Mouse (Mus musculus) skeletal muscle tissue, adult 2 months (tissue): ENCODE data around the gene Prrt1.

ENCODE experiments used
- DNase-seq: peaks from one replicate; pipeline ENCODE4 v3.0.0-alpha.2; 2012; ENCODE audit warnings: low read depth, low spot score

The Prrt1 gene

DNA sequence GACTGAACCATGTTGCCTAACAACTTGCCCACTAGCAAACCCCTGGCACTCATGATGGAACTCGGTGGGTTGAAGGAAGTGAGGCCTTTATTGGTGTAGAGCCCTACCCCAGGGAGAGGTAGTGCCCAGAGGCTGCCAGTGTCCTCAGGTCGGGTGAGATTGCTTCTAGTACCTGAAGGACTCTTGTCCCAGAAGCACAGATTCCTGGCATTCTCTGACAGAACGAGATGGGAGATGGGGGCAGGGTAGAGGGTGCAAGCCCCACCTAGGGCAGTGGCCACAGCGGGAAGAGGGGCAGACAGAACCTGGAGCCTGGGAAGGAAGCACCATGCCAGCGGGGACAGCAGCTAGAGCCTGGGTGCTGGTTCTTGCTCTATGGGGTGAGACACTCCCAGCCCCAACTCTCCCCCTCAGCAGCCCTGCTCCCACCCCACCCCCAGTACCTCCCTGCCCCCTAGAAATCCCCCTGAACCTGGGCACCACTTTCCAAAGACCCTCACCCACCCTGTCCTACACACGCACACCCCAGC, 31.7 kb upstream of the Prrt1 start, which contains the start of gene Ager:
Gene Ager, plus strand, starts transcription at position 297 of the 530 bp plus-strand sequence.
- no peak for DNase-seq

DNA sequence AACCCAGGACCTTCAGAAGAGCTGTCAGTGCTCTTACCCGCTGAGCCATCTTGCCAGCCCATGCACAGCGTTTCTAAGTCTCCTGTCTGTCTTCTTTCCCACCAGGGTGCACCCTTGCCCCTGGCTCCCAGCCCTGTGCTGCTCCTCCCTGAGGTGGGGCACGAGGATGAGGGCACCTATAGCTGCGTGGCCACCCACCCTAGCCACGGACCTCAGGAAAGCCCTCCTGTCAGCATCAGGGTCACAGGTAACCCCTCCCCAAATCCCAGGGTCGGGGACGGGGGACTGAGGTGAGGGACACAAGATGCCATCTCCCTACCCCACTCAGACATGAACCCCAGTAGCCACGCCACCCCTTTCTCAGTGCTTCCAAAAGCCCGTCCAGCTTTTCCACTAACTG, 29.4 kb upstream of the Prrt1 start:
- no peak for DNase-seq

- no peak for DNase-seq
Observed at GRCm38 (mm10) chr17:34601796-34602195, 27.5 kb upstream of the Prrt1 start.

GRCm38 (mm10) chr17:34603375-34604060, 25.8 kb upstream of the Prrt1 start, which contains the start of gene Rnf5:
Gene Rnf5, minus strand, starts transcription at chr17:34603690.
- DNase-seq, result peak; percentile 100

DNA sequence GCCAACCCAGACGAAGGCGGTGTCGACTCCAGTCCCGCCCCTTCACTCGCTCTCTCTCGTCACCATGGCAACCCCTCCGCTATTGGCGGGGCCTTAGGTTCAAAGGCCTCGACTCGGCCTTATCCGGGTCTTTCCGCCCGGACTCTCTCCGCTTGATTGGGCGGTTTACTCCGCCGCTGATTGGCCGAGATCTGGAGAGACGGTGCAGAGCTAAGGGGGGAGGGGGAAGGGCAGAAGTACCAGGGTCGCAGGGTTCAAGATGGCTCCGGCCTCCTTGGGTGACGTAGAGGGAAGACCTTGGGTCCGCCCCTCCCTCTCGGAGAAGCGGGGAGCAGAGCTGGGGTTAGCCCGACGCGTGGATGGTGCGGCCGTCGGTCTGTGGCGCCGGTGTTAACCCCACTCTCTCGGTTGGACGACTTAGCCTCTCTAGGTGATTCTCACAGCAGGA, 25.2 kb upstream of the Prrt1 start, which contains the start of gene Agpat1:
Gene Agpat1, plus strand, starts transcription at position 202 of the 448 bp plus-strand sequence.
- DNase-seq, result peak; percentile 100

GRCm38 (mm10) chr17:34604511-34605237, 24.7 kb upstream of the Prrt1 start:
- peak; percentile 85 for DNase-seq

DNA sequence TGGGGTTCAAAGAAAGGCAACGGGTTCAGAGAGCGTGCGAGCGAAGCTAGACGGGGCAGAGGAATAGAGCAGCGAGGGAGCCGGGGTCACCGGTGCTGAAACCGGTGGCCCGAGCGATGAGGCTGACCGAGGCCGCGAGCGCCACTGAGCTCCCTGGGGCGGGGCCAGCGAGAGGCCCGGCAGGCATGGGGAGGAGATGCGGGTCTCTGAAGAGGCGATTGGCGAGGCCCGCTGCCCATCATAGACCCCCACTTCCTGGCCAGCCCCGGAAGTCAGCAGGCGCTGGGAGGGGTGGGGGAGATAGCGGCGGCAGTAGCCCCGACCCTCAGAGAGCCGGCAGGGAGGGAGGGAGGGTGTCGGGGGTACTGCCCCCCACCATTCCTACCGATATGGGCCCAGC, 23.7 kb upstream of the Prrt1 start:
- DNase-seq, result peak; percentile 95

DNA sequence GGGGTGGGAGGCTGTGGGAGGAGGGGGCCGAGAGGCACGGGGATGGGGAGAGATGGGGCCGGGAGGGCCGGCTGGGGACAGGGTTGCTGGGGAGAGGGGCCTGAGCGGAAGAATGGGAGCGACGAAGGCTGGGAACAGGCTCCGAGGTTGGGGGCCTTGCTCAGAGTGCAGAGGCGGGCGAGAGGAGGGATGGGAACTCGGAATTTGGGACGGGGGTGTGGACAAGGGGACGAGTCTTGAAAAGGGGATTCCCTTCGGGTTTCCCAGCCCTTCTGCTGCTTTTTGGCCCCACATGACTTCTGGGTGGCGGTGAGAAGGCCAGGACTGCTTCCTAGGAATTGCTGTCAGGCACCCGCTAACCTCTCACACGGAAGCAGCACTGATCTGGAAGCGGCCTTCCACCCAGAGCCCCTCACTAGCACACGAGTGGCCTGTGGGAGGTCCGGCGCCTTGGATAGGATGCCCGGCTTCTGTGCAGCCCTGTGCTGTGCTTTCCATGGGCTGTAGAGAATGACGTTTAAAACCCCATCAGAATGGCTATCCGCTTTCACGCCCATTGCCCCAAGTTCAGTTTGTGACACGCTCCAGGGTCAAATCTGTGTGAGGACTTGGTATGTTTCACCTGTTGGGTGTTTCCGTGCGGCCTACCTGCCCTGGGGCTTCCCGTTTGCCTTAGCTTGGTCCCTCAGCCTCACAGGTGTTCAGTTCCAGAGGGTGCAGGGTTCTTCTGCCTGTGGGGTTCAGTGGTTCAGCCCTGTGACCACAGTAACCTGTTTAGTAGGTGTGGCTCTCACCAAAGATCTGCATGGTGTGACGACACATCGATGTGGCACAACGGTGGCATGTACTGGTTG, 22.9 kb upstream of the Prrt1 start:
- no peak for DNase-seq

GRCm38 (mm10) chr17:34607997-34608396, 21.3 kb upstream of the Prrt1 start:
- DNase-seq, result no peak

DNA sequence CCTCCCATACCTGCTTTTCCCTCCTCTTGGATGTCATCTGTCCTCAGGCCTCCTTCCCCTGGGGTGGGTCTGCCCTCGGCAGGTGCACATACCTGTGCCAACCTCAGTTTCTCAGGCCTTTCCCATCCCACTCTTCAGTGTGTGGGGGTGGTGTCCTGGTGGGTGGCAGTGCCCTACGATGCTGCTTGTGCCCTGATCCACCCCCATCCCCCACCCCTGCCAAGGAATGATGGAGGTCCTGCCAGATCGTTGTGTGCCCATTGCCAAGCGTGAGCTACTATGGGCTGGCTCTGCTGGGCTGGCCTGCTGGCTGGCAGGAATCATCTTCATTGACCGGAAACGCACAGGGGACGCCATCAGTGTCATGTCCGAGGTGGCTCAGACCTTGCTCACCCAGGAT, 18.3 kb upstream of the Prrt1 start:
- no peak for DNase-seq

GRCm38 (mm10) chr17:34613054-34613645, 16.2 kb upstream of the Prrt1 start:
- no peak for DNase-seq

GRCm38 (mm10) chr17:34613830-34614229, 15.5 kb upstream of the Prrt1 start:
- no peak for DNase-seq

- no peak for DNase-seq
Observed at GRCm38 (mm10) chr17:34615871-34616270, 13.5 kb upstream of the Prrt1 start, which contains the start of gene Egfl8. Gene Egfl8, minus strand, starts transcription at chr17:34615971.

DNA sequence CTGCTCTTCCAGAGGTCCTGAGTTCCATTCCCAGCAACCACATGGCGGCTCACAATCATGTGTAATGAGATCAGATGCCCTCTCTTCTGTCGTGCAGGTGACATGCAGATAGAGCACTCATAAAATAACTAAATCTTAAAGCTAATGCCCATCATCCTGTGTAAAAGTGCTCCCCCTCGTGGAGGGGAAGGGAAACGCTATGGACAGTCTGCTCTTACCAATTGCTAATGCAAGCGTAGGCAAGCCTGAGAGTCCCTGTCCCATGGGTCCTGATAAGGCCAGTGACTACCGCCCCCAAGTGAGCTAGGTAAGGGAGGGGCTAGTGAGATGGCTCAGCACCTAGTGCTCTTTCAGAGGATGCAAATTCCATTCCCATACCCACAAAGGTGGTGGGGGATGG, 10.3 kb upstream of the Prrt1 start:
- no peak for DNase-seq

DNA sequence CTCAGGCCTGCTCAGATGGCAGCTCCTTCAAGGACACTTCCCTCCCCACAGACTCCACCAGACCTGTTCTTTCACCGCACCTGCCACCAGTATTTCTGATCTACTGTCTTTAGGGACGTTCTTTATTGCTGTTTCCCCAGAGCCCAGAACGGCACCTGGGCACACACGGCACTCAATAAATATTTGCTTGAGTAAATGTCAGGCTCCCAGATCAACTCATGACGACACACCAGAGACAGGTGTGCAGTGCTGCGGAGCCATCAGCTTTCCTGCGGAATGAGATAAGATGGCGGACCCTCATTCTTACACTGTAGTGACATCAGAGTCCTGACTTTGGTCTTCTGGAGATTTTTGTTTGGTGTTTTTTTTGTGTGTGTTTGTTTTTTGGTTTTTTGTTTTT, 8.3 kb upstream of the Prrt1 start:
- DNase-seq, result no peak

- DNase-seq, result no peak
Observed at GRCm38 (mm10) chr17:34623161-34623560, 6.2 kb upstream of the Prrt1 start.

DNA sequence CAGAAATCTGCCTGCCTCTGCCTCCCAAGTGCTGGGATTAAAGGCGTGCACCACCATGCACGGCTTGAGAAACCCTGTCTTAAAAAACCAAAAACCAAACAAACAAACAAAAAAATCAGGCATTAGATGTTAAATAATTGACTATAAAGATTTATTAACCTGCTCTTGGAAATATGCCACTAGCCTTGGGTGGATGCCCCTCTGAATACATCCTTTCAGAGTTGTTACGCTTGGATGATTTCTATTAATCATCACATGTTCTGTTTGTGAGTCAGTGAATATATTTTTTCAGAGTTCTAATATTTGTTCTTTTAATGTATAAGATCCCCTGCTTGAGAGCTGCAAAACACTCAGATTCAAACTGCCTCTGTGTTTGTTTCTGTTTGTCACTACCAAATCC, 4.4 kb upstream of the Prrt1 start:
- DNase-seq, result no peak

- DNase-seq, result no peak
Observed at GRCm38 (mm10) chr17:34626062-34626772, 3.1 kb upstream of the Prrt1 start.

DNA sequence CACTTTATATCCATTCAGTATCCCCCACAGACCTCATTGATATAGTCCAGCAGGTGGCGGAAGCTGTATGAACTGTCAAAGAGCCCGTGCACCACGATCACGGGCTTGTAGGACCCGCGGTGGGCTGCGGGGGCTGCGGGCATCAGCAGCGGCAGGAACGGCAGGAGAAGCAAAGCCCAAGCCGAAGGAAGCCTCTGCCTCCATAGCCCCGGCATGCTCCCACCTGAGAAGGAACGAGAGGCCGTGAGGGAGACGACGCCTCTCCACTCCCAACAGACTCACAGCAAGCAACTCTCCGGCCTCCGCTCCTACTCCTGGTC, 2.6 kb upstream of the Prrt1 start:
- no peak for DNase-seq

GRCm38 (mm10) chr17:34627093-34627942, 2.0 kb upstream of the Prrt1 start:
- DNase-seq, result peak; percentile 76
